Mouse (Mus musculus) right cerebral cortex, postnatal 25 days (tissue): ENCODE measurements around the gene Gm17949.

Source experiments
- DNase-seq: peaks from one replicate; pipeline ENCODE4 v3.0.0; 2022

The Gm17949 gene

GRCm38 (mm10) chr17:57011236-57012141 lies at the start of gene Gm17949, which contains the start of gene Gtf2f1:
Gene Gm17949, plus strand, starts transcription at chr17:57011469.
Gene Gtf2f1, minus strand, starts transcription at chr17:57011288.
- peak; percentile 94 for DNase-seq

- DNase-seq: no peak
Observed at GRCm38 (mm10) chr17:56961880-56962279, 49.4 kb upstream of the Gm17949 start.

- no peak for DNase-seq
Observed at GRCm38 (mm10) chr17:56962642-56963405, 48.4 kb upstream of the Gm17949 start.

GRCm38 (mm10) chr17:56963646-56964045 lies 47.6 kb upstream of the Gm17949 start:
- no peak for DNase-seq

- no peak for DNase-seq
Observed at GRCm38 (mm10) chr17:56969321-56969720, 41.9 kb upstream of the Gm17949 start.

GRCm38 (mm10) chr17:56970081-56970480 lies 41.2 kb upstream of the Gm17949 start:
- no peak for DNase-seq

- no peak for DNase-seq
Observed at GRCm38 (mm10) chr17:56973956-56974707, 37.1 kb upstream of the Gm17949 start.

- DNase-seq: no peak
Observed at GRCm38 (mm10) chr17:56974708-56975240, 36.5 kb upstream of the Gm17949 start.

- DNase-seq: no peak
Observed at GRCm38 (mm10) chr17:56975391-56975790, 35.9 kb upstream of the Gm17949 start.

GRCm38 (mm10) chr17:56976531-56977390 lies 34.5 kb upstream of the Gm17949 start:
- no peak for DNase-seq

- DNase-seq: no peak
Observed at GRCm38 (mm10) chr17:56979524-56979923, 31.7 kb upstream of the Gm17949 start.

GRCm38 (mm10) chr17:56981049-56981448 lies 30.2 kb upstream of the Gm17949 start:
- no peak for DNase-seq

- no peak for DNase-seq
Observed at GRCm38 (mm10) chr17:56982013-56982412, 29.3 kb upstream of the Gm17949 start, which contains the start of gene Acer1. Gene Acer1, minus strand, starts transcription at chr17:56982126.

- no peak for DNase-seq
Observed at GRCm38 (mm10) chr17:56984886-56985285, 26.4 kb upstream of the Gm17949 start.

GRCm38 (mm10) chr17:56985656-56986055 lies 25.6 kb upstream of the Gm17949 start:
- DNase-seq: no peak

GRCm38 (mm10) chr17:56986105-56986805 lies 25.0 kb upstream of the Gm17949 start:
- no peak for DNase-seq

- DNase-seq: no peak
Observed at GRCm38 (mm10) chr17:56988441-56988840, 22.8 kb upstream of the Gm17949 start.

- DNase-seq: no peak
Observed at GRCm38 (mm10) chr17:56988921-56989430, 22.3 kb upstream of the Gm17949 start.

- DNase-seq: no peak
Observed at GRCm38 (mm10) chr17:56989467-56990114, 21.7 kb upstream of the Gm17949 start.

GRCm38 (mm10) chr17:56990115-56990746 lies 21.0 kb upstream of the Gm17949 start, which contains the start of gene Clpp:
Gene Clpp, plus strand, starts transcription at chr17:56990305.
- peak; percentile 93 for DNase-seq
